Comparison of ENCODE assay signal across 8 mouse cellular contexts in genomic region chr7:13023928-13024731, GRCm38 (mm10). TPM values are rescaled to one million over a fixed set of nuclear protein-coding genes. Genes with fewer than 3 reads are reported as not detected.
DNase-seq lines count a peak whose midpoint lies in the region; ATAC-seq and TF ChIP-seq lines count a peak whose summit lies in the region.

No protein-coding gene starts in this region.

- intact Hi-C loops in left cerebral cortex, postnatal 4 days (cut with DNase I): no loop called here

- peaks cover 41% of the 10 kb centered on the region for H3K36me3 ChIP-seq in embryonic facial prominence, embryonic 10.5 days (replicated peaks)
- peaks cover 24% of the 10 kb centered on the region for H3K36me3 ChIP-seq in intestine, postnatal 0 days (ENCODE audit: control insufficient read depth, insufficient read depth)
- H3K36me3 ChIP-seq in midbrain, embryonic 11.5 days (ENCODE audit: control insufficient read depth, insufficient read depth, low read length): peaks cover 30% of the 10 kb centered on the region

- H3K4me3 ChIP-seq in embryonic facial prominence, embryonic 10.5 days: peak overlapping the region; percentile 99
- peak overlapping the region; percentile 73 for H3K4me3 ChIP-seq in intestine, postnatal 0 days (ENCODE audit: low read depth, low read length)
- H3K4me3 ChIP-seq in midbrain, embryonic 11.5 days (ENCODE audit: low read depth, low read length): peak overlapping the region; percentile 97

- peak; percentile 16 for TF ChIP-seq CTCF in intestine, postnatal 0 days (IDR thresholded peaks at IDR 0.05; ENCODE audit: low read depth)

- peak overlapping the region; percentile 99 for H3K27ac ChIP-seq in embryonic facial prominence, embryonic 10.5 days (replicated peaks)
- peak overlapping the region; percentile 97 for H3K27ac ChIP-seq in intestine, postnatal 0 days (ENCODE audit: low read depth, low read length)
- peak overlapping the region; percentile 97 for H3K27ac ChIP-seq in midbrain, embryonic 11.5 days (ENCODE audit: low read depth, low read length)

- no peaks in the 10 kb centered on the region for H3K27me3 ChIP-seq in embryonic facial prominence, embryonic 10.5 days (replicated peaks; ENCODE audit: low read depth, poor library complexity, severe bottlenecking)
- H3K27me3 ChIP-seq in intestine, postnatal 0 days (replicated peaks; ENCODE audit: control insufficient read depth, insufficient read depth, low read length): no peaks in the 10 kb centered on the region
- H3K27me3 ChIP-seq in midbrain, embryonic 11.5 days (ENCODE audit: control insufficient read depth, insufficient read depth, low read length): no peaks in the 10 kb centered on the region

- H3K9me3 ChIP-seq in embryonic facial prominence, embryonic 10.5 days: no peaks in the 10 kb centered on the region
- no peaks in the 10 kb centered on the region for H3K9me3 ChIP-seq in intestine, postnatal 0 days (ENCODE audit: control insufficient read depth)
- no peaks in the 10 kb centered on the region for H3K9me3 ChIP-seq in midbrain, embryonic 11.5 days (ENCODE audit: control insufficient read depth, low read length)

- ATAC-seq in granulocyte monocyte progenitor cell, adult 5-6 weeks (replicated peaks; ENCODE audit: poor library complexity, severe bottlenecking): peak; percentile 68
- ATAC-seq in intestine, postnatal 0 days: peak; percentile 83
- peak; percentile 85 for ATAC-seq in midbrain, embryonic 11.5 days (ENCODE audit: low FRiP score)

- WGBS in embryonic facial prominence, embryonic 10.5 days: under 1% methylated on average over 86 of the region's 95 CpGs
- WGBS in intestine, postnatal 0 days: under 1% methylated on average over 79 of the region's 95 CpGs
- WGBS in midbrain, embryonic 11.5 days: under 1% methylated on average over 80 of the region's 95 CpGs

- H3K4me1 ChIP-seq in embryonic facial prominence, embryonic 10.5 days: peaks cover 31% of the 10 kb centered on the region
- no peaks in the 10 kb centered on the region for H3K4me1 ChIP-seq in intestine, postnatal 0 days (replicated peaks; ENCODE audit: control insufficient read depth, insufficient read depth, low read length)
- peaks cover 18% of the 10 kb centered on the region for H3K4me1 ChIP-seq in midbrain, embryonic 11.5 days (ENCODE audit: control insufficient read depth, insufficient read depth, low read length)

- peak overlapping the region; percentile 83 for H3K9ac ChIP-seq in intestine, postnatal 0 days (ENCODE audit: low read depth, low read length)
- peak overlapping the region; percentile 98 for H3K9ac ChIP-seq in midbrain, embryonic 11.5 days (ENCODE audit: low read length)

- H3K4me2 ChIP-seq in intestine, postnatal 0 days (replicated peaks; ENCODE audit: low read depth): peak overlapping the region; percentile 82
- H3K4me2 ChIP-seq in midbrain, embryonic 11.5 days: peak overlapping the region; percentile 93

- peak; percentile 94 for DNase-seq in adrenal gland, postnatal 14 days
- peak; percentile 98 for DNase-seq in embryonic facial prominence, embryonic 10.5 days (ENCODE audit: low spot score)
- DNase-seq in left cerebral cortex, postnatal 4 days: peak; percentile 97
- peak; percentile 100 for DNase-seq in midbrain, embryonic 11.5 days (ENCODE audit: low spot score, missing footprints)
- peak; percentile 96 for DNase-seq in right cerebral cortex, postnatal 4 days
- DNase-seq in yolk sac, embryonic 10.5 days (ENCODE audit: low spot score): peak; percentile 96

RNA-seq across cellular contexts. Expression of gene Chmp2a, which starts 10.5 kb away (rescaled TPM):
- total RNA-seq in adrenal gland, postnatal 14 days (2021): 173 and 179 TPM in 2 replicates
- polyA plus RNA-seq in embryonic facial prominence, embryonic 10.5 days (2016; fragmentation: Nextera tagmentation; extraction: Ambion mirVana): 89.1 and 93.0 TPM in 2 replicates
- 117 and 163 TPM in 2 replicates for total RNA-seq in granulocyte monocyte progenitor cell, adult 5-6 weeks (2014; fragmentation: Nextera tagmentation)
- total RNA-seq in granulocyte monocyte progenitor cell, adult 5-6 weeks (2017): 162 and 196 TPM in 2 replicates
- polyA plus RNA-seq in intestine, postnatal 0 days (2015; fragmentation: Nextera tagmentation; extraction: Ambion mirVana): 323 and 329 TPM in 2 replicates
- 100 to 1,000 TPM; 120 to 122 TPM for total RNA-seq in left cerebral cortex, postnatal 4 days (2021)
- 133 and 140 TPM in 2 replicates for polyA plus RNA-seq in midbrain, embryonic 11.5 days (2014; fragmentation: Nextera tagmentation; extraction: Ambion mirVana)

RNA-seq across cellular contexts. Expression of gene Ube2m, which starts 13.9 kb away (rescaled TPM):
- total RNA-seq in adrenal gland, postnatal 14 days (2021): 191 and 201 TPM in 2 replicates
- 157 and 159 TPM in 2 replicates for polyA plus RNA-seq in embryonic facial prominence, embryonic 10.5 days (2016; fragmentation: Nextera tagmentation; extraction: Ambion mirVana)
- total RNA-seq in granulocyte monocyte progenitor cell, adult 5-6 weeks (2014; fragmentation: Nextera tagmentation): 196 and 197 TPM in 2 replicates
- total RNA-seq in granulocyte monocyte progenitor cell, adult 5-6 weeks (2017): 126 and 132 TPM in 2 replicates
- 96.8 and 107 TPM in 2 replicates for polyA plus RNA-seq in intestine, postnatal 0 days (2015; fragmentation: Nextera tagmentation; extraction: Ambion mirVana)
- total RNA-seq in left cerebral cortex, postnatal 4 days (2021): 100 to 1,000 TPM; 198 to 213 TPM
- 152 and 166 TPM in 2 replicates for polyA plus RNA-seq in midbrain, embryonic 11.5 days (2014; fragmentation: Nextera tagmentation; extraction: Ambion mirVana)

RNA-seq across cellular contexts. Expression of gene Zbtb45, which starts 14.3 kb away (rescaled TPM):
- total RNA-seq in adrenal gland, postnatal 14 days (2021): 12.8 and 13.2 TPM in 2 replicates
- 27.2 and 28.4 TPM in 2 replicates for polyA plus RNA-seq in embryonic facial prominence, embryonic 10.5 days (2016; fragmentation: Nextera tagmentation; extraction: Ambion mirVana)
- 8.5 and 19.8 TPM in 2 replicates for total RNA-seq in granulocyte monocyte progenitor cell, adult 5-6 weeks (2014; fragmentation: Nextera tagmentation)
- 4.9 and 11.9 TPM in 2 replicates for total RNA-seq in granulocyte monocyte progenitor cell, adult 5-6 weeks (2017)
- polyA plus RNA-seq in intestine, postnatal 0 days (2015; fragmentation: Nextera tagmentation; extraction: Ambion mirVana): 11.2 and 11.6 TPM in 2 replicates
- 10 to 100 TPM; 35.1 to 36.6 TPM for total RNA-seq in left cerebral cortex, postnatal 4 days (2021)
- 25.7 and 32.8 TPM in 2 replicates for polyA plus RNA-seq in midbrain, embryonic 11.5 days (2014; fragmentation: Nextera tagmentation; extraction: Ambion mirVana)

RNA-seq across cellular contexts. Expression of gene Trim28, which starts 25.2 kb away (rescaled TPM):
- 247 and 252 TPM in 2 replicates for total RNA-seq in adrenal gland, postnatal 14 days (2021)
- 452 and 468 TPM in 2 replicates for polyA plus RNA-seq in embryonic facial prominence, embryonic 10.5 days (2016; fragmentation: Nextera tagmentation; extraction: Ambion mirVana)
- total RNA-seq in granulocyte monocyte progenitor cell, adult 5-6 weeks (2014; fragmentation: Nextera tagmentation): 599 and 728 TPM in 2 replicates
- total RNA-seq in granulocyte monocyte progenitor cell, adult 5-6 weeks (2017): 489 and 493 TPM in 2 replicates
- polyA plus RNA-seq in intestine, postnatal 0 days (2015; fragmentation: Nextera tagmentation; extraction: Ambion mirVana): 82.8 and 85.3 TPM in 2 replicates
- total RNA-seq in left cerebral cortex, postnatal 4 days (2021): 100 to 1,000 TPM; 412 to 415 TPM
- polyA plus RNA-seq in midbrain, embryonic 11.5 days (2014; fragmentation: Nextera tagmentation; extraction: Ambion mirVana): 399 and 443 TPM in 2 replicates

RNA-seq across cellular contexts. Expression of gene Slc27a5, which starts 26.1 kb away (rescaled TPM):
- total RNA-seq in adrenal gland, postnatal 14 days (2021): 2.6 and 51.1 TPM in 2 replicates
- polyA plus RNA-seq in embryonic facial prominence, embryonic 10.5 days (2016; fragmentation: Nextera tagmentation; extraction: Ambion mirVana): not detected in 2 replicates
- total RNA-seq in granulocyte monocyte progenitor cell, adult 5-6 weeks (2014; fragmentation: Nextera tagmentation): not detected in 2 replicates
- total RNA-seq in granulocyte monocyte progenitor cell, adult 5-6 weeks (2017): not detected in 2 replicates
- polyA plus RNA-seq in intestine, postnatal 0 days (2015; fragmentation: Nextera tagmentation; extraction: Ambion mirVana): 0.18 and 0.22 TPM in 2 replicates
- total RNA-seq in left cerebral cortex, postnatal 4 days (2021): under 1 TPM; 0.32 to 0.36 TPM
- not detected in 2 replicates for polyA plus RNA-seq in midbrain, embryonic 11.5 days (2014; fragmentation: Nextera tagmentation; extraction: Ambion mirVana)

Comparison
In these comparisons a context has a peak if more than half of its experiments do, and no peak if none do; other contexts are left out.
1. Peak in every context shown above with its lines: DNase-seq, ATAC-seq, H3K4me3 ChIP-seq and H3K27ac ChIP-seq.